Mouse (Mus musculus) embryonic facial prominence, embryonic 14.5 days (tissue): Measurements from ENCODE around the gene P4ha2. TPM values are rescaled to one million over a fixed set of nuclear protein-coding genes. Genes with fewer than 3 reads are reported as not detected.

Source experiments
- ATAC-seq: fragments of 200-750 bp; cut with Nextera tagmentation; 2 replicates; pipeline ENCODE4 v1.8.0; 2017; ENCODE audit warnings: low read depth, moderate number of reproducible peaks, moderate TSS enrichment
- DNase-seq: peaks from one replicate; pipeline ENCODE4 v3.0.0-alpha.2; 2015; ENCODE audit warnings: low spot score
- H3K27ac ChIP-seq: fragments of 300-500 bp; sonication (generic); replicated peaks from 2 replicates; pipeline ENCODE4 v1.5.1; 2014; ENCODE audit warnings: low read depth, mild to moderate bottlenecking, low read length, moderate library complexity
- H3K27me3 ChIP-seq: fragments of 300-500 bp; sonication (generic); replicated peaks from 2 replicates; pipeline ENCODE4 v1.6.1; 2014; ENCODE audit warnings: low read length; ENCODE audit not compliant: control insufficient read depth, insufficient read depth
- H3K36me3 ChIP-seq: fragments of 300-500 bp; sonication (generic); 2 replicates; pipeline ENCODE4 v1.6.1; 2014; ENCODE audit warnings: low read length, mixed read lengths; ENCODE audit not compliant: control insufficient read depth, insufficient read depth
- H3K4me1 ChIP-seq: fragments of 300-500 bp; sonication (generic); 2 replicates; pipeline ENCODE4 v1.6.1; 2014; ENCODE audit warnings: antibody characterized with exemption, low read length; ENCODE audit not compliant: control insufficient read depth, insufficient read depth
- H3K4me2 ChIP-seq: fragments of 300-500 bp; sonication (generic); 2 replicates; pipeline ENCODE4 v1.6.1; 2014; ENCODE audit warnings: low read depth, mild to moderate bottlenecking, low read length, moderate library complexity, mixed read lengths
- H3K4me3 ChIP-seq: fragments of 300-500 bp; sonication (generic); 2 replicates; pipeline ENCODE4 v1.5.1; 2014; ENCODE audit warnings: low read depth, mild to moderate bottlenecking, low read length
- H3K9ac ChIP-seq: fragments of 300-500 bp; sonication (generic); 2 replicates; pipeline ENCODE4 v1.6.1; 2014; ENCODE audit warnings: low read depth, mild to moderate bottlenecking, low read length, moderate library complexity, mixed read lengths
- H3K9me3 ChIP-seq: fragments of 300-500 bp; sonication (generic); 2 replicates; pipeline ENCODE4 v1.6.1; 2016; ENCODE audit warnings: low read length; ENCODE audit not compliant: control insufficient read depth
- WGBS: fragments of 180-500 bp; shearing (Covaris S2); extraction: QIAGEN DNeasy Blood & Tissue Kit; methylation state at CpG from one replicate; pipeline ENCODE4 v1.1.7; 2014; 5-methylcytosine and 5-hydroxymethylcytosine counted together
- polyA plus RNA-seq: library from polyadenylated mRNA; unstranded; fragments of >200 nt; fragmentation: Nextera tagmentation; extraction: Ambion mirVana; gene quantifications from 2 replicates; pipeline ENCODE4 v1.2.1, GENCODE M21; 2014

The P4ha2 gene
- polyA plus RNA-seq, 1 experiment from 2014 or later, result 120 TPM

- no peak for DNase-seq
- Histone ChIP-seq H3K9ac (no peak overlapping the region), H3K4me3 (no peak overlapping the region), H3K9me3 (no peaks in the 10 kb centered on the region), H3K4me1 (no peaks in the 10 kb centered on the region), H3K4me2 (no peak overlapping the region), H3K27me3 (no peaks in the 10 kb centered on the region), H3K36me3 (no peaks in the 10 kb centered on the region), H3K27ac (no peak overlapping the region)
- ATAC-seq, result no peak
- 54% methylated on average over 2 of the region's 2 CpGs for WGBS
These were observed 61.0 kb downstream of the P4ha2 start for GRCm38 (mm10) chr11:54160920-54161319.

- no peak for ATAC-seq
- 82% methylated on average over 2 of the region's 2 CpGs for WGBS
- Histone ChIP-seq H3K36me3 (no peaks in the 10 kb centered on the region), H3K9ac (no peak overlapping the region), H3K4me2 (no peak overlapping the region), H3K27me3 (no peaks in the 10 kb centered on the region), H3K27ac (no peak overlapping the region), H3K9me3 (no peaks in the 10 kb centered on the region), H3K4me1 (no peaks in the 10 kb centered on the region), H3K4me3 (no peak overlapping the region)
- no peak for DNase-seq
These were observed 61.6 kb downstream of the P4ha2 start for GRCm38 (mm10) chr11:54161514-54161913.

GRCm38 (mm10) chr11:54162968-54163367 is 63.1 kb downstream of the P4ha2 start:
- Histone ChIP-seq H3K27me3 (no peaks in the 10 kb centered on the region), H3K9ac (no peak overlapping the region), H3K4me1 (no peaks in the 10 kb centered on the region), H3K36me3 (no peaks in the 10 kb centered on the region), H3K27ac (no peak overlapping the region), H3K4me2 (no peak overlapping the region), H3K9me3 (no peaks in the 10 kb centered on the region), H3K4me3 (no peak overlapping the region)
- ATAC-seq (no peak), DNase-seq (no peak)
- 40% methylated on average over 1 of the region's 1 CpGs for WGBS

GRCm38 (mm10) chr11:54169432-54170295 is 69.8 kb downstream of the P4ha2 start:
- no peaks in the 10 kb centered on the region for H3K36me3 ChIP-seq
- H3K4me3 ChIP-seq, result no peak overlapping the region
- DNase-seq (no peak), ATAC-seq (no peak)
- H3K9me3 ChIP-seq, result no peaks in the 10 kb centered on the region
- H3K27me3 ChIP-seq, result no peaks in the 10 kb centered on the region
- H3K4me1 ChIP-seq, result no peaks in the 10 kb centered on the region
- H3K4me2 ChIP-seq, result no peak overlapping the region
- 48% methylated on average over 3 of the region's 3 CpGs for WGBS
- H3K27ac ChIP-seq, result no peak overlapping the region
- H3K9ac ChIP-seq, result no peak overlapping the region

GRCm38 (mm10) chr11:54171175-54171574 is 71.3 kb downstream of the P4ha2 start:
- no peaks in the 10 kb centered on the region for H3K4me1 ChIP-seq
- H3K4me3 ChIP-seq, result no peak overlapping the region
- ATAC-seq (no peak), DNase-seq (no peak)
- H3K9ac ChIP-seq, result no peak overlapping the region
- no peaks in the 10 kb centered on the region for H3K36me3 ChIP-seq
- no peak overlapping the region for H3K27ac ChIP-seq
- no peaks in the 10 kb centered on the region for H3K9me3 ChIP-seq
- no peak overlapping the region for H3K4me2 ChIP-seq
- no peaks in the 10 kb centered on the region for H3K27me3 ChIP-seq
- 59% methylated on average over 2 of the region's 2 CpGs for WGBS

GRCm38 (mm10) chr11:54174226-54174625 is 74.3 kb downstream of the P4ha2 start:
- H3K4me2 ChIP-seq, result no peak overlapping the region
- no peak overlapping the region for H3K9ac ChIP-seq
- ATAC-seq, result no peak
- H3K36me3 ChIP-seq, result no peaks in the 10 kb centered on the region
- no peak for DNase-seq
- WGBS, result 89% methylated on average over 4 of the region's 4 CpGs
- H3K4me1 ChIP-seq, result no peaks in the 10 kb centered on the region
- H3K9me3 ChIP-seq, result no peaks in the 10 kb centered on the region
- no peak overlapping the region for H3K4me3 ChIP-seq
- no peak overlapping the region for H3K27ac ChIP-seq
- no peaks in the 10 kb centered on the region for H3K27me3 ChIP-seq

GRCm38 (mm10) chr11:54174877-54175276 is 75.0 kb downstream of the P4ha2 start:
- 54% methylated on average over 2 of the region's 2 CpGs for WGBS
- Histone ChIP-seq H3K4me3 (no peak overlapping the region), H3K36me3 (no peaks in the 10 kb centered on the region), H3K9ac (no peak overlapping the region), H3K9me3 (no peaks in the 10 kb centered on the region), H3K27ac (no peak overlapping the region), H3K4me1 (no peaks in the 10 kb centered on the region), H3K27me3 (no peaks in the 10 kb centered on the region), H3K4me2 (no peak overlapping the region)
- no peak for DNase-seq
- peak; percentile 26; the same call in 1 of the 2 replicates for ATAC-seq
